In the genomic region with DNA sequence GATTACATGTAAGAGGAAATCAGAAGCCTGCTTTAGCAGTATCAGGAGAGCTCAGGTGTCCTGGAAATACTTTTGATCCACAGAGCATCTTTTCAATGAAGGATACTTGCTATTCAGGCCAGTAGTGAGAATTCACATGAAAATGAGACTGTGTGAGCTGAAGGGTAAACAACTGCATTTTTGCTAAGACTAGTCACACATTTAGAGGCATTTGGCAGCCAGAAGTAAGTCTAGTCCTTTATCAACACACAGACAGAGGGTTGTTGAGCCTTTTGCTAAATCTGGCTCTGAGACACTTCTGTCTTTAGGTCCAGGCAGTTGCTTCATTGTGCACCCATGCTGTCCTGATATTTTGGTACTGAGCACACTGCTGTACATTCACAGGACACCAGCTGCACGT, we compare ENCODE assay signal across 10 mouse cellular contexts.
"Had no signal": no experiment of that assay in that cellular context is flagged by ENCODE, and none has a peak within 500 bp of the region (broad histone marks: within the 10 kb centered on the region; RNA-seq: fewer than 3 reads in every experiment).

No protein-coding gene starts in this region.

- H3K9ac ChIP-seq: limb, embryonic 12.5 days; liver, embryonic 14.5 days; neural tube, embryonic 15.5 days had no signal

- H3K36me3 ChIP-seq: limb, embryonic 12.5 days; neural tube, embryonic 15.5 days had no signal

- H3K27me3 ChIP-seq: limb, embryonic 12.5 days; neural tube, embryonic 15.5 days had no signal

- H3K4me2 ChIP-seq: limb, embryonic 12.5 days; neural tube, embryonic 15.5 days had no signal

- H3K4me1 ChIP-seq: limb, embryonic 12.5 days; neural tube, embryonic 15.5 days had no signal

- DNase-seq: kidney, postnatal 25 days; lung, adult 18-20 months; midbrain, embryonic 14.5 days; right cerebral cortex, adult 18-20 months; right cerebral cortex, postnatal 25 days; thymus, postnatal 4 days had no signal

- H3K9me3 ChIP-seq: limb, embryonic 12.5 days; neural tube, embryonic 15.5 days had no signal

- H3K4me3 ChIP-seq: limb, embryonic 12.5 days; myocyte; neural tube, embryonic 15.5 days had no signal

- H3K27ac ChIP-seq: limb, embryonic 12.5 days; liver, embryonic 14.5 days; neural tube, embryonic 15.5 days had no signal
